Comparison of ENCODE assay signal across 8 mouse cellular contexts in genomic region chr9:21525937-21526633, GRCm38 (mm10). TPM values are rescaled to one million over a fixed set of nuclear protein-coding genes. Genes with fewer than 3 reads are reported as not detected.
DNase-seq lines count a peak whose midpoint lies in the region; ATAC-seq and TF ChIP-seq lines count a peak whose summit lies in the region.

Gene AB124611 (plus strand): TSS chr9:21526176.

- H3K4me3 ChIP-seq in liver, adult 2 months (ENCODE audit: insufficient read depth, low read depth, low read length): peak within 1 kb of the TSS; percentile 25
- H3K4me3 ChIP-seq in liver, embryonic 11.5 days (ENCODE audit: low read depth, low read length): no peak within 1 kb of the TSS

- H3K27ac ChIP-seq in liver, adult 2 months (replicated peaks; ENCODE audit: insufficient read depth, low read depth, low read length): peak within 1 kb of the TSS; percentile 27
- H3K27ac ChIP-seq in liver, embryonic 11.5 days (ENCODE audit: low read depth, low read length): no peak within 1 kb of the TSS

- DNase-seq in liver, adult 2 months (ENCODE audit: extremely low read depth, low read depth, low spot score): no peak
- no peak for DNase-seq in liver, embryonic 11.5 days (ENCODE audit: low spot score)
- DNase-seq in heart, adult 18-20 months: peak; percentile 48 to 78
- peak; percentile 62 for DNase-seq in lung, postnatal 25 days (ENCODE audit: low spot score)
- DNase-seq in thymus, adult 18-20 months: peak; percentile 26 to 41
- DNase-seq in embryo, embryonic 10 days (ENCODE audit: low spot score): no peak
- DNase-seq in right cerebral cortex, adult 18-20 months: no peak
- DNase-seq in gastrocnemius, postnatal 25 days: no peak

- no peaks in the 10 kb centered on the region for H3K36me3 ChIP-seq in liver, adult 2 months (ENCODE audit: control insufficient read depth, insufficient read depth, low read length)
- H3K36me3 ChIP-seq in liver, embryonic 11.5 days (ENCODE audit: control insufficient read depth, insufficient read depth, low read length): no peaks in the 10 kb centered on the region

- H3K79me2 ChIP-seq in liver, adult 2 months (ENCODE audit: control insufficient read depth, insufficient read depth, low read length): no peaks in the 10 kb centered on the region

- peak within 1 kb of the TSS; percentile 31 for H3K9ac ChIP-seq in liver, adult 2 months (ENCODE audit: low read depth, low read length)
- no peak within 1 kb of the TSS for H3K9ac ChIP-seq in liver, embryonic 11.5 days (ENCODE audit: low read depth, low read length)

- no peak for TF ChIP-seq POLR2A in liver, adult 2 months (IDR thresholded peaks at IDR 0.05; ENCODE audit: extremely low read depth, insufficient read depth, low read length)

- WGBS in liver, adult 2 months: 66% methylated on average over 14 of the region's 14 CpGs
- 51% methylated on average over 14 of the region's 14 CpGs for WGBS in liver, embryonic 11.5 days

- no peaks in the 10 kb centered on the region for H3K4me1 ChIP-seq in liver, adult 2 months (ENCODE audit: control insufficient read depth, insufficient read depth, low read length)
- H3K4me1 ChIP-seq in liver, embryonic 11.5 days (replicated peaks; ENCODE audit: control insufficient read depth, insufficient read depth, low read length): 0 out of 2 replicates have a peak, but pooled peaks cover 3% of the 10 kb centered on the region

- H3K9me3 ChIP-seq in liver, embryonic 11.5 days (ENCODE audit: control insufficient read depth, low read length): no peaks in the 10 kb centered on the region

- ATAC-seq in liver, embryonic 11.5 days (replicated peaks; ENCODE audit: low FRiP score): no peak

- no peaks in the 10 kb centered on the region for H3K27me3 ChIP-seq in liver, adult 2 months (ENCODE audit: control insufficient read depth, insufficient read depth, low read length)
- H3K27me3 ChIP-seq in liver, embryonic 11.5 days (replicated peaks; ENCODE audit: control insufficient read depth, insufficient read depth, low read length): no peaks in the 10 kb centered on the region

- H3K4me2 ChIP-seq in liver, embryonic 11.5 days: no peak within 1 kb of the TSS; the same call in 1 of the 2 replicates

- TF ChIP-seq CTCF in liver, adult 2 months (IDR thresholded peaks at IDR 0.05; ENCODE audit: low read depth, low read length): no peak

RNA-seq across cellular contexts. Expression of gene AB124611, which starts in this region (rescaled TPM):
- total RNA-seq in liver, adult 2 months (2014; rRNA removed): 3.5 and 4.6 TPM in 2 replicates
- polyA plus RNA-seq in liver, adult 2 months (2012; rRNA removed): 2.2 and 3.4 TPM in 2 replicates
- polyA plus RNA-seq in liver, embryonic 11.5 days (2014; fragmentation: Nextera tagmentation; extraction: Ambion mirVana): 3.7 and 4.3 TPM in 2 replicates
- total RNA-seq in heart, adult 18-20 months (2021): 1 to 10 TPM; 1.2 to 2.9 TPM
- total RNA-seq in gastrocnemius, postnatal 25 days (2021): under 1 TPM; 0.56 to 0.67 TPM

Comparison
In these comparisons a context has a peak if more than half of its experiments do, and no peak if none do; other contexts are left out.
1. DNase-seq: peak in heart, adult 18-20 months (2 of 2), lung, postnatal 25 days (single experiment) and thymus, adult 18-20 months (2 of 2); none in liver, adult 2 months (single experiment), liver, embryonic 11.5 days (single experiment), embryo, embryonic 10 days (single experiment), right cerebral cortex, adult 18-20 months (single experiment) and gastrocnemius, postnatal 25 days (single experiment).